Mouse (Mus musculus): ENCODE measurements around the gene Cep44.

The Cep44 gene

GRCm38 (mm10) chr8:56486006-56486405 is 64.8 kb downstream of the Cep44 start:
- no peak for DNase-seq (ENCODE audit: low spot score in 2 of 2)
